Mouse (Mus musculus): ENCODE results near the gene Vmn1r208.
"Not testable (repeated sequence)": the region's sequence is repeated elsewhere in the genome, so short reads cannot be mapped to it uniquely, and the experiment has no call there.

DNA sequence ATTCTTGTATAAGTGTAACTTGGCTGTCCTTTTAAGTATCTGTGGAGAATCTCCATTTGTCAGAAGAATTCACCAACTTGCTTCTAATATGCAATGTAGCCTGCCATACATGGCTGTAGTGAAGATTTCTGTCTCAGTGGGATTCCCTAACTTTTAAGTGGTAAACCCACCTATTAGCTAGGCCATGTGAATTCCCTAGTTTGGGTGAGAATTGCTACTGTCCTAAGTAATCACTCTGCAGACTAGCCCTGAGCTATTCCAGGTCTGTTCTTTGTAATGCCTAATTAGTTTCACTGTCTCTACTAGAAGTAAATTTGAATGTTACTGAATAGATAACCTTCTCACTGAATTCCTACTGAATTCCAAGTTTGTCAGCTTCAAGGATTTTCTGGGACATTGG, 7.0 kb upstream of the Vmn1r208 start:
- TF ChIP-seq CTCF, EP300 (IDR thresholded peaks at IDR 0.05; ENCODE audit: low read depth): not testable (repeated sequence)

All from heart, postnatal 0 days (tissue).